Mouse (Mus musculus) gastrocnemius, adult 2 months (tissue): Measurements from ENCODE around the gene Ptprm. TPM values are rescaled to one million over a fixed set of nuclear protein-coding genes. Genes with fewer than 3 reads are reported as not detected.
A peak's percentile ranks its signal among the peaks of the same experiment; 100 is the strongest.

Experiments used
- DNase-seq: peaks from one replicate; pipeline ENCODE4 v3.0.0; 2022
- H3K27ac ChIP-seq: fragments of 200-600 bp; 2 replicates; pipeline ENCODE4 v1.8.1; 2022; ENCODE audit warnings: mild to moderate bottlenecking
- H3K4me3 ChIP-seq: fragments of 200-600 bp; 2 replicates; pipeline ENCODE4 v1.8.1; 2022; ENCODE audit warnings: mild to moderate bottlenecking, moderate library complexity
- CTCF ChIP-seq: fragments of 200-600 bp; IDR thresholded peaks from 2 replicates; pipeline ENCODE4 v1.8.1; 2022; ENCODE audit warnings: antibody characterized with exemption, mild to moderate bottlenecking, moderate library complexity
- intact Hi-C: fragments of 180-260 bp; cut with DNase I; formaldehyde crosslinking; loops from one replicate; pipeline ENCODE4 v1.15.1; 2025
- total RNA-seq, 2 experiments: library from RNA; stranded (reverse); gene quantifications; 2 replicates each; pipeline ENCODE4 v1.2.3; 2021

The Ptprm gene
- total RNA-seq, 2 experiments from 2014 or later: 21.5 to 32.7 TPM

GRCm38 (mm10) chr17:67090997-67091396 is 263.3 kb downstream of the Ptprm start:
- intact Hi-C loops: no loop called here
- no peak for DNase-seq
- Histone ChIP-seq H3K4me3 (no peak overlapping the region), H3K27ac (no peak overlapping the region)
- TF ChIP-seq CTCF: no peak

DNA sequence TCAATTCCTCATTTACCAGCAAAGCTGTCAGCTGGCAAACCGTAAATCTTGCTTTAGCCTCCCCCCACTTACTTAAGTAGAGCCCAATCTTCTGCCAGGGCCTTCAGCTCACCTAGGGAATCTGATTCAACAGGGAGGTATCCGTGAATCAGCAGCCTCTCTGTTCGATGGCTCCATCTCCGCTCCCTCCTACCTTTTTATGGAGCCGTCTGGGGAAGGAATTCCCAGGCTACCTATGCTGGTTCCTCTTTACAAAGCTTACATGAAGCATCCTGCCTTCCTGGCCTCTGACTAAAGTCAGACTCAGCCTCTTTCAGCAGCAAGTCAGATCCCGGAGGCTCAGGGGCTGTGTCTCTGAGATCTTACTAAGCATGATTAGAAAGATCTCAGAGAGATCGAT is 264.1 kb downstream of the Ptprm start:
- TF ChIP-seq CTCF: no peak
- intact Hi-C loops: no loop called here
- no peak overlapping the region for H3K27ac ChIP-seq
- H3K4me3 ChIP-seq: no peak overlapping the region
- DNase-seq: no peak

DNA sequence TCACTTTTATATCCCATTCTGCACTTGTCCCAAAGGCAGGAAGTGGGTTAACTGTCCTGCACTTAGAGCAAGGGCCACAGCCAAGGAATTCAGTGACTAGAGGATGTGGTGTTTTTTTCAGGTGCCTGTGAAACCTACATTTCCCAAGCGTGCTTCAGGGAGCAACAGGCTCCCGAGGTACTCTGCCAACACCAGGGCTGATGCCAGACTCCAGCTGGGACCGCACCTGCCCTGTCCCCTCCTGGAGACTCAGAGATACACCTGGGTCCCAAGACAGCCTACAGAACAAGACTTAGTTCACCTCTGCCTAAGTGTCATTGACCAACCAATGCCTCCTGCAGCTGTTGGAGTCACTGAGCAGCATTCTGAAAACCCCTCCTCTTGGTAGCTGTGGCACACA is 264.6 kb downstream of the Ptprm start:
- no peak for TF ChIP-seq CTCF
- Histone ChIP-seq H3K4me3 (no peak overlapping the region), H3K27ac (no peak overlapping the region)
- intact Hi-C loops: loop anchor here (10.0 kb wide), 1 partner anchor 385 kb away; no protein-coding TSS in a partner anchor
- no peak for DNase-seq

DNA sequence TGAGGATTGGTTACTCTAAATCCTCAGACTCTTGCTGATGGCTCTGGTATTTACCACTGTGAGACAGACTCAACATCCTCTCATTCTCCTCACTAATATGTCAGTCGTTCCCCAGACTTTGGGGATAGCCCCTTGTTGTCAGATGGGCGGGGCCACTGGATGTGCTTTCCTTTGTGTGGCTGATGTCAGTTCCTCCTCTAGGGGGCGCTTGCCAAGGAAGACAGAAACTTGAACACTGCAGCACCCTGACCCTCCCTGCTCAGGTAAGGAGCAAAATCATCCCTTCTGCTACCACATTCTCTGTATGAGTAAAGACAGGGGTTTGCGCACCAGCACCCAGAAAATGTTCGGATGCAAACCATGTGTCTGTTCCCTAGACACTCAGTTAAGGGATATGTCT is 266.7 kb downstream of the Ptprm start:
- no peak for DNase-seq
- intact Hi-C loops: loop anchor here (10.0 kb wide), 1 partner anchor 387 kb away; no protein-coding TSS in a partner anchor
- peak; percentile 52 for TF ChIP-seq CTCF
- H3K27ac ChIP-seq: no peak overlapping the region
- no peak overlapping the region for H3K4me3 ChIP-seq

- DNase-seq: no peak
- Histone ChIP-seq H3K27ac (no peak overlapping the region), H3K4me3 (no peak overlapping the region)
- intact Hi-C loops: loop anchor here (10.0 kb wide), 1 partner anchor 388 kb away; no protein-coding TSS in a partner anchor
- TF ChIP-seq CTCF: no peak
These were observed 267.4 kb downstream of the Ptprm start for GRCm38 (mm10) chr17:67086811-67087210.

- intact Hi-C loops: loop anchor here (10.0 kb wide), 1 partner anchor 390 kb away; no protein-coding TSS in a partner anchor
- TF ChIP-seq CTCF: no peak
- no peak for DNase-seq
- Histone ChIP-seq H3K27ac (no peak overlapping the region), H3K4me3 (no peak overlapping the region)
These were observed 269.8 kb downstream of the Ptprm start for GRCm38 (mm10) chr17:67084501-67084900.

DNA sequence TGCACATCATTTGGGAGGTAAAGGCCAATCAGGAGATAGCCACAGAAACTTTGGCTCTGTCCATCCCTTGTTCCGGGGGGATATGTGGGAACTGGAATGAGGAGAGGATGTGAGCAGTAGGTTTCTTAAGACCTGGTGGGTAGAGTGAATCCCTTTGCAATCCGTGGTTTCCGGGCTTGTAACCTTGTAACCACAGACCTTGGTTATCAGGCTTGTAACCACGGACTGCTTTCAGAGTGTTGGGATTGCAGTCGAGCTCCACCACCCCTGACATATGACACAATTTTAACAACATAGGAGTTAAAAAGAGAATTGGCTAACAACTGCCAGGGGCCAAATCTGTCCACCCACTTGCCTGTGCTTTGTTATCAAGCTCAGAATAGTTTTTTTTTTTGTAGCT is 270.2 kb downstream of the Ptprm start:
- Histone ChIP-seq H3K27ac (no peak overlapping the region), H3K4me3 (no peak overlapping the region)
- intact Hi-C loops: loop anchor here (10.0 kb wide), 1 partner anchor 391 kb away; no protein-coding TSS in a partner anchor
- DNase-seq: no peak
- no peak for TF ChIP-seq CTCF

DNA sequence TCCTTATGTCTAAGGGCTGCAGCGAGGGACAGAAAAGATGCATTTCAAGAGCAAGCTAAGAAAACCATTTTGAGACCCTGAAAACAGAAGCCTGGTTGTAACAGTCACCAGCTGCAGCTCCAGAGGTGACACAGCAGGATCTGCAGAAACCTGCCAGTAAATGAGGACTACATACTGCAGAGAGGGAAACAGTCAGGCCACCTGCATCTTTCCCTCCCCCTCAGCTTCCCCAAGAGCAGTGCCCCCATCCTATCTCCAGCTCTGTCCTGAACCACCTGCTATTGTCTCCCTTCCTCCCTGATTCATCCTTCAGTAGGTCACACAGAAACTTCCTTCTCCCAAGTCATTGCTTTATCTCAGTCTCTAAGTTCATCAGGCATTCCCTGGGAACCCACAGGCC is 274.7 kb downstream of the Ptprm start:
- no peak for TF ChIP-seq CTCF
- Histone ChIP-seq H3K27ac (no peak overlapping the region), H3K4me3 (no peak overlapping the region)
- intact Hi-C loops: no loop called here
- no peak for DNase-seq

GRCm38 (mm10) chr17:67073580-67073979 is 280.7 kb downstream of the Ptprm start:
- TF ChIP-seq CTCF: no peak
- intact Hi-C loops: no loop called here
- no peak overlapping the region for H3K4me3 ChIP-seq
- no peak for DNase-seq
- no peak overlapping the region for H3K27ac ChIP-seq

- no peak for TF ChIP-seq CTCF
- intact Hi-C loops: no loop called here
- Histone ChIP-seq H3K4me3 (no peak overlapping the region), H3K27ac (no peak overlapping the region)
- no peak for DNase-seq
These were observed 281.1 kb downstream of the Ptprm start for GRCm38 (mm10) chr17:67073139-67073538.

GRCm38 (mm10) chr17:67071231-67072009 is 282.8 kb downstream of the Ptprm start:
- peak; percentile 67 for DNase-seq
- intact Hi-C loops: no loop called here

GRCm38 (mm10) chr17:67063611-67064010 is 290.6 kb downstream of the Ptprm start:
- H3K4me3 ChIP-seq: no peak overlapping the region
- no peak for TF ChIP-seq CTCF
- intact Hi-C loops: no loop called here
- no peak for DNase-seq
- no peak overlapping the region for H3K27ac ChIP-seq

More at GRCm38 (mm10) chr17:67071231-67072009, 282.8 kb downstream of the Ptprm start:
- Histone ChIP-seq H3K27ac (no peak overlapping the region), H3K4me3 (no peak overlapping the region)
- no peak for TF ChIP-seq CTCF

DNA sequence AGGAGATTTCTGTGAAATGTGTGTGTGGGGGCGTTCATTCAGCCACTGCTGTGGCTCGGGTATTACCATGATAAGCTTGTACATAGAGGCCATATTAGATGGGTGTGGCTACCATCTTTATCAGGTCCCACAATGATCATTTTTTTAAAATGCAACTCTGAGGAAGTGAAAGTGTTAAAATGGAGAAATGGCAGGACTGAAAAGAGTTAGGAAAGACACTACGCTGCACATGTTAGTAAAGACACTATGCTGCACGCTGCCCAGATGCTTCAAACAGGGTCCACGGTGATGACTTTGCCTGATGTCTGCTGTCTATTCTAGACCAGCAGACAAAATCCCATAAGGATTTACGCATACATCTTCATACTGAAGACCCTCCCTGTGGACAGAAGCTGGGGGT is 298.6 kb downstream of the Ptprm start:
- no peak overlapping the region for H3K27ac ChIP-seq
- intact Hi-C loops: no loop called here
- no peak for DNase-seq
- no peak for TF ChIP-seq CTCF
- no peak overlapping the region for H3K4me3 ChIP-seq

DNA sequence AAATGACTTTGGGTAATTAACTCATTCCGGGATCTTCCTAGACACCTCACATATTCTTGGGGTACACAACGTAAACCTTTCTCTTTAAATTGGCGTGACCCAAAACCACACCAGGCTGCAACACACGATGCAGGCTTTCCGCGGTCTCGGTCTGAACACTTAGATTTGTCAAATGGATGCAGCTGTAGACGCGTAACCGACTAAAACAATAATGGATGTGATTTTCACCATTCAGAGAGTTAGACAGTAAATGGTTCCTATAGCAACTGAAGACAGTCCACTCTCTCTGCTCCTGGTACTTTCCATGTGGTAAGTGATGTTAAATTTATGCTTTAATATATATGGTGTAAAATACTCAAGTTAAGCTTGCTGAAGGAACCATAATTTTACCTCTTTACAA is 300.1 kb downstream of the Ptprm start:
- Histone ChIP-seq H3K27ac (no peak overlapping the region), H3K4me3 (no peak overlapping the region)
- intact Hi-C loops: no loop called here
- no peak for TF ChIP-seq CTCF
- DNase-seq: no peak
